Mouse (Mus musculus): ENCODE measurements around the gene Dnajc12. TPM values are rescaled to one million over a fixed set of nuclear protein-coding genes. Genes with fewer than 3 reads are reported as not detected.

The Dnajc12 gene
- total and polyA plus RNA-seq, 2 experiments from 2014 or later = 3.2 to 11.0 TPM

DNA sequence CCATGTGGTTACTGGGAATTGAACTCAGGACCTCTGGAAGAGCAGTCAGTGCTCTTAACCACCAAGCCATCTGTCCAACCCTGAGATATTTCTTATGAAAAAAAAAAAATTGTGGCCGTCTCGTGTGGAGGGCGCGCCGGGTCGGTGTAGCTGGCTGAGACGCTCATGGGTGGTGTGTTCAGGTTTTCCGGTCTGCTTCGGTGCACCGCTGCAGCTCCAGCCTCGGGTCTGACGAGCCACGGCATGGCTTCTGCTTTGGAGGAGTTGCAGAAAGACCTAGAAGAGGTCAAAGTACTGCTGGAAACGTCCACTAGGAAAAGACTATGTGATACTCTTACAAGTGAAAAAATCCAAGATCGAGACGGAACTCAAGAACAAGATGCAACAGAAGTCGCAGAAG, 30.5 kb downstream of the Dnajc12 start:
- DNase-seq (ENCODE audit: low spot score) (no peak), ATAC-seq (ENCODE audit: insufficient read depth, low read depth) (no peak)
- TF ChIP-seq EP300 (IDR thresholded peaks at IDR 0.05; ENCODE audit: low read depth) = no peak
- no peak for TF ChIP-seq CTCF (IDR thresholded peaks at IDR 0.05; ENCODE audit: low read depth)
- no peaks in the 10 kb centered on the region for H3K9me3 ChIP-seq (replicated peaks; ENCODE audit: control insufficient read depth, low read length)
- H3K27me3 ChIP-seq (ENCODE audit: control insufficient read depth, insufficient read depth, low read length) = no peaks in the 10 kb centered on the region
- no peak overlapping the region for H3K4me3 ChIP-seq (ENCODE audit: low read depth, low read length)
- WGBS = 86% methylated on average over 17 of the region's 17 CpGs
- no peaks in the 10 kb centered on the region for H3K36me3 ChIP-seq (replicated peaks; ENCODE audit: control insufficient read depth, insufficient read depth, low read length)
- H3K27ac ChIP-seq (ENCODE audit: low read depth) = no peak overlapping the region
- no peaks in the 10 kb centered on the region for H3K4me1 ChIP-seq (ENCODE audit: control insufficient read depth, insufficient read depth)
- H3K9ac ChIP-seq (replicated peaks; ENCODE audit: low read depth, low read length) = no peak overlapping the region
- no peak overlapping the region for H3K4me2 ChIP-seq (ENCODE audit: low read depth, low read length)

DNA sequence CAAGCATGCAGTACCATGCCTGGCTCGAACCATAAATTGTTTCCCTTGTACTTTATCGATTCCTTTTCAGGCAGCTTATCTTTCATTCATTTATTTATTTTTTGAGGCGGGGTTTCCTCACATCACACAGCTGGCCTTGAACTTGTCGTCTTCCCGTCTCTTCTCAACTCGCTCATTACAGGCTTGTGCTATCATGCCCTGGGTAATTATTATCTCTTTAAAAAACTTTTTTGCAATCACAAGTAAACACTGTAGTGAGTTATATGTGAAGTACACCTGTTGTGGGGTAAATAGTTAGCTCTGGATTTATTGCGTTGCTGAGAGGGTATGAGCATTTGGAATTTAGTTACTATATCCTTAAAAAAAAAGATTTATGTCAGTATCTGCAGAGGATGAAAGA, 33.0 kb downstream of the Dnajc12 start:
- Histone ChIP-seq H3K27ac (ENCODE audit: low read depth) (no peak overlapping the region), H3K27me3 (ENCODE audit: control insufficient read depth, insufficient read depth, low read length) (no peaks in the 10 kb centered on the region), H3K36me3 (replicated peaks; ENCODE audit: control insufficient read depth, insufficient read depth, low read length) (no peaks in the 10 kb centered on the region), H3K4me3 (ENCODE audit: low read depth, low read length) (no peak overlapping the region), H3K4me1 (ENCODE audit: control insufficient read depth, insufficient read depth) (no peaks in the 10 kb centered on the region), H3K9me3 (replicated peaks; ENCODE audit: control insufficient read depth, low read length) (no peaks in the 10 kb centered on the region), H3K4me2 (ENCODE audit: low read depth, low read length) (no peak overlapping the region), H3K9ac (replicated peaks; ENCODE audit: low read depth, low read length) (no peak overlapping the region)
- TF ChIP-seq CTCF (IDR thresholded peaks at IDR 0.05; ENCODE audit: low read depth) (no peak), EP300 (IDR thresholded peaks at IDR 0.05; ENCODE audit: low read depth) (no peak)
- 73% methylated on average over 7 of the region's 7 CpGs for WGBS
- DNase-seq (ENCODE audit: low spot score) (no peak), ATAC-seq (ENCODE audit: insufficient read depth, low read depth) (no peak)

DNA sequence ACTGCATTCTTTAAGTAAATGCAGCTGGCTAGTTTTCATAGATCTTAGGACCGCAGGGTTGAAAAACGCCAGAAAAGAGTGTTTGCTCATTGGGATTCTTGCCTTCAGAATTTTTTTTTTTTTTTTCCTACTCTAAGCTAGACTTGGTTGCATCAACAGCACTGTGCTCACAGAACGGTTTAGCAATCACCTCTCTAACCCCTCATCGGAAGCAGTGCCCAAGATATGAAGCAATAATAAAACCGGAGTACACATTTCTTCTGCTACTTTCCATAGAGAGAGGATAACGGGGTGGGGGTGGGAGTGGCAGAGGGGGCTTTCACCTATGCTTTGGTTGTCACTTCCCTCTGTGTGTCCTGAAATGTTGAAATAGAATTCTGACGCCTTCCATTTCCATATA, 33.6 kb downstream of the Dnajc12 start:
- H3K4me2 ChIP-seq (ENCODE audit: low read depth, low read length) = peak overlapping the region; percentile 39
- H3K27me3 ChIP-seq (ENCODE audit: control insufficient read depth, insufficient read depth, low read length) = no peaks in the 10 kb centered on the region
- TF ChIP-seq CTCF (IDR thresholded peaks at IDR 0.05; ENCODE audit: low read depth) (no peak), EP300 (IDR thresholded peaks at IDR 0.05; ENCODE audit: low read depth) (no peak)
- 49% methylated on average over 7 of the region's 7 CpGs for WGBS
- H3K36me3 ChIP-seq (replicated peaks; ENCODE audit: control insufficient read depth, insufficient read depth, low read length) = no peaks in the 10 kb centered on the region
- ATAC-seq (ENCODE audit: insufficient read depth, low read depth) (no peak), DNase-seq (ENCODE audit: low spot score) (no peak)
- H3K4me3 ChIP-seq (ENCODE audit: low read depth, low read length) = no peak overlapping the region
- no peak overlapping the region for H3K27ac ChIP-seq (ENCODE audit: low read depth)
- no peaks in the 10 kb centered on the region for H3K4me1 ChIP-seq (ENCODE audit: control insufficient read depth, insufficient read depth)
- no peaks in the 10 kb centered on the region for H3K9me3 ChIP-seq (replicated peaks; ENCODE audit: control insufficient read depth, low read length)
- no peak overlapping the region for H3K9ac ChIP-seq (replicated peaks; ENCODE audit: low read depth, low read length)

- TF ChIP-seq EP300 (IDR thresholded peaks at IDR 0.05; ENCODE audit: low read depth) (no peak), CTCF (IDR thresholded peaks at IDR 0.05; ENCODE audit: low read depth) (no peak)
- H3K9ac ChIP-seq (replicated peaks; ENCODE audit: low read depth, low read length) = no peak overlapping the region
- no peak overlapping the region for H3K4me2 ChIP-seq (ENCODE audit: low read depth, low read length)
- DNase-seq (ENCODE audit: low spot score) (no peak), ATAC-seq (ENCODE audit: insufficient read depth, low read depth) (no peak)
- no peaks in the 10 kb centered on the region for H3K4me1 ChIP-seq (ENCODE audit: control insufficient read depth, insufficient read depth)
- no peaks in the 10 kb centered on the region for H3K9me3 ChIP-seq (replicated peaks; ENCODE audit: control insufficient read depth, low read length)
- no peak overlapping the region for H3K4me3 ChIP-seq (ENCODE audit: low read depth, low read length)
- no peaks in the 10 kb centered on the region for H3K36me3 ChIP-seq (replicated peaks; ENCODE audit: control insufficient read depth, insufficient read depth, low read length)
- H3K27ac ChIP-seq (ENCODE audit: low read depth) = no peak overlapping the region
- H3K27me3 ChIP-seq (ENCODE audit: control insufficient read depth, insufficient read depth, low read length) = no peaks in the 10 kb centered on the region
- 35% methylated on average over 5 of the region's 5 CpGs for WGBS
These were observed 34.8 kb downstream of the Dnajc12 start for GRCm38 (mm10) chr10:63417061-63417460.

DNA sequence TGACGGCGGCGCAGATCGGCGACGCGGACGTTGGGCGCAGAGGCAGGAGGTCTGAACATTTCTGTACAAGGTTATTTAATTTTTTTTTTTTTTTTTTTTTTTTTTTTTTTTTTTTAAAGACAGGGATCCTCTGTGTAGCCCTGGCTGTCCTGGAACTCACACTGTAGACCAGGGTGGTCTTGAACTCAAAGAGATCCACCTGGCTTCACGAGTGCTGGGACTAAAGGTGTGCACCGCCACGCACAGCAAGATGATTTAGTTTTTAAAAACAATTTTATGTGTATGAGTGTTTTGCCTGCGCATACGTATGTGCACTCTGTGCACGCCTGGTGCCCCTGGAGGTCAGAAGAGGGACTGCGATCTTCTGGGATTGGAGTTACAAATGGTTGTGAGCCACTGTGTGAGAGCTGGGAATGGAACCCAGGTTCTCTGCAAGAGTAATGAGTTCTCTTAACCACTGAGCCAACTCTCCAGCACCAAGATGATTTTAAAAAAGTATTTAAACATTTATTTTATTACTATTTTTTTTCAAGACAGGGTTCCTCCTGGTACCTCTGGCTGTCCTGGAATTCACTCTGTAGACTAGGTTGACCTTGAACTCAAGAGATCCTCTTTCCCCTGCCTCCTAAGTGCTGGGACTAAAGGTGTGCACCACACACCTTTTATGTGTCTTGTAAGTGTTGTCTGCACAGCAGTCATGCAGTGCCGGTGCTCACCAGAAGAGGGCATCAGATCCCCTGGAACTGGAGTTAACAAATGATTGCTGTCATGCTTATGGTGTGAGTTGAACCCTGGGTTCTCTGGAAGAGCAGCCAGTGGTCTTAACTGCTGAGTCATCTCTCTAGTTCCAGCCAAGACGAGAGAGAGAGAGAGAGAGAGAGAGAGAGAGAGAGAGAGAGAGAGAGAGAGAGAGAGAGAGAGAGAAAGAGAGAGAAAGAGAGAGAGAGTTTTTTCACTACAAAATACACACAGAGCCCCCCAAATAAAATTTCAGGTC, 39.8 kb downstream of the Dnajc12 start, which contains the start of gene Gm7075:
TSS of gene Gm7075 (minus strand) at position 51 of the 997 bp plus-strand sequence.
- ATAC-seq (ENCODE audit: insufficient read depth, low read depth) (no peak), DNase-seq (ENCODE audit: low spot score) (no peak)
- Histone ChIP-seq H3K4me3 (ENCODE audit: low read depth, low read length) (no peak within 1 kb of the TSS), H3K27ac (ENCODE audit: low read depth) (no peak within 1 kb of the TSS), H3K9me3 (replicated peaks; ENCODE audit: control insufficient read depth, low read length) (no peaks in the 10 kb centered on the region), H3K27me3 (ENCODE audit: control insufficient read depth, insufficient read depth, low read length) (no peaks in the 10 kb centered on the region), H3K4me1 (ENCODE audit: control insufficient read depth, insufficient read depth) (no peaks in the 10 kb centered on the region), H3K4me2 (ENCODE audit: low read depth, low read length) (no peak within 1 kb of the TSS), H3K9ac (replicated peaks; ENCODE audit: low read depth, low read length) (no peak within 1 kb of the TSS), H3K36me3 (replicated peaks; ENCODE audit: control insufficient read depth, insufficient read depth, low read length) (no peaks in the 10 kb centered on the region)
- TF ChIP-seq EP300 (IDR thresholded peaks at IDR 0.05; ENCODE audit: low read depth) (no peak), CTCF (IDR thresholded peaks at IDR 0.05; ENCODE audit: low read depth) (peak; percentile 48)
- WGBS = 85% methylated on average over 18 of the region's 18 CpGs
